Mouse (Mus musculus): Measurements from ENCODE around the gene Rab44.

GRCm38 (mm10) chr17:29155355-29156135 is 41.6 kb downstream of the Rab44 start:
- no peak for TF ChIP-seq CTCF (IDR thresholded peaks at IDR 0.05; ENCODE audit: extremely low read depth, insufficient read depth, insufficient read length, insufficient replicate concordance)
- TF ChIP-seq POLR2A (IDR thresholded peaks at IDR 0.05; ENCODE audit: low read depth, low read length), result no peak

All from spleen, adult 2 months (tissue).